Mouse (Mus musculus): ENCODE measurements around the gene Rad51c. TPM values are rescaled to one million over a fixed set of nuclear protein-coding genes. Genes with fewer than 3 reads are reported as not detected.
"Not testable (repeated sequence)": the region's sequence is repeated elsewhere in the genome, so short reads cannot be mapped to it uniquely, and the experiment has no call there.

Gene Rad51c
- polyA plus RNA-seq, 1 experiment from 2014 or later, result 4.3 TPM

GRCm38 (mm10) chr11:87430374-87430773 lies 25.6 kb upstream of the Rad51c start:
- Histone ChIP-seq H3K36me3 (replicated peaks) (no peaks in the 10 kb centered on the region), H3K4me3 (replicated peaks) (no peak overlapping the region), H3K27me3 (no peaks in the 10 kb centered on the region), H3K4me2 (no peak overlapping the region), H3K4me1 (replicated peaks) (peaks cover 39% of the 10 kb centered on the region), H3K9ac (no peak overlapping the region), H3K9me3 (replicated peaks) (no peaks in the 10 kb centered on the region), H3K27ac (replicated peaks) (no peak overlapping the region)
- ATAC-seq (ENCODE audit: insufficient read depth), result no peak
- WGBS (ENCODE audit: insufficient replicate concordance), result 56% methylated on average over 2 of the region's 2 CpGs

DNA sequence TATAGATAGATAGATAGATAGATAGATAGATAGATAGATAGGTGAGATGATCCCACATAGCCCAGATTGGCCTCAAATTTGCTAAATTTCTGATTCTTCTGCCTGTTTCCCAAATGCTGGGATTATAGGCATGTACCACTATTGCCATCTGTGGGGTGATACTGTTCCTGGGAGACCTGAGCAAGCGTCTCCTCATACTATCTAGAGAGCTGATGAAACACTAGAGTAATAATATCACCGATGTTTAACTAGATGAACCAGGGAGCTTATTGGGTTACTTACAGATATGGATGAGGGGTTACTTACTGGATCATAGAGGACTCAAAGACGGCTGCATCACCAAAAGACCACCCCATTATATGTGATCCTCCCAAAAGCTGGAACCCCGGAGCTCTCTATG lies 24.6 kb upstream of the Rad51c start:
- H3K4me3 ChIP-seq (replicated peaks), result no peak overlapping the region
- no peaks in the 10 kb centered on the region for H3K9me3 ChIP-seq (replicated peaks)
- H3K4me1 ChIP-seq (replicated peaks), result peaks cover 48% of the 10 kb centered on the region
- no peak overlapping the region for H3K4me2 ChIP-seq
- 72% methylated on average over 4 of the region's 4 CpGs for WGBS (ENCODE audit: insufficient replicate concordance)
- no peaks in the 10 kb centered on the region for H3K27me3 ChIP-seq
- H3K36me3 ChIP-seq (replicated peaks), result no peaks in the 10 kb centered on the region
- no peak for ATAC-seq (ENCODE audit: insufficient read depth)
- no peak overlapping the region for H3K27ac ChIP-seq (replicated peaks)
- H3K9ac ChIP-seq, result no peak overlapping the region

GRCm38 (mm10) chr11:87428051-87428673 lies 23.4 kb upstream of the Rad51c start:
- Histone ChIP-seq H3K27me3 (no peaks in the 10 kb centered on the region), H3K36me3 (replicated peaks) (no peaks in the 10 kb centered on the region), H3K9ac (peak overlapping the region; percentile 27; the same call in 1 of the 2 replicates), H3K4me2 (no peak overlapping the region), H3K27ac (replicated peaks) (peak overlapping the region; percentile 81), H3K9me3 (replicated peaks) (no peaks in the 10 kb centered on the region), H3K4me1 (replicated peaks) (peaks cover 48% of the 10 kb centered on the region), H3K4me3 (replicated peaks) (no peak overlapping the region)
- ATAC-seq (ENCODE audit: insufficient read depth), result no peak
- 51% methylated on average over 2 of the region's 2 CpGs for WGBS (ENCODE audit: insufficient replicate concordance)

DNA sequence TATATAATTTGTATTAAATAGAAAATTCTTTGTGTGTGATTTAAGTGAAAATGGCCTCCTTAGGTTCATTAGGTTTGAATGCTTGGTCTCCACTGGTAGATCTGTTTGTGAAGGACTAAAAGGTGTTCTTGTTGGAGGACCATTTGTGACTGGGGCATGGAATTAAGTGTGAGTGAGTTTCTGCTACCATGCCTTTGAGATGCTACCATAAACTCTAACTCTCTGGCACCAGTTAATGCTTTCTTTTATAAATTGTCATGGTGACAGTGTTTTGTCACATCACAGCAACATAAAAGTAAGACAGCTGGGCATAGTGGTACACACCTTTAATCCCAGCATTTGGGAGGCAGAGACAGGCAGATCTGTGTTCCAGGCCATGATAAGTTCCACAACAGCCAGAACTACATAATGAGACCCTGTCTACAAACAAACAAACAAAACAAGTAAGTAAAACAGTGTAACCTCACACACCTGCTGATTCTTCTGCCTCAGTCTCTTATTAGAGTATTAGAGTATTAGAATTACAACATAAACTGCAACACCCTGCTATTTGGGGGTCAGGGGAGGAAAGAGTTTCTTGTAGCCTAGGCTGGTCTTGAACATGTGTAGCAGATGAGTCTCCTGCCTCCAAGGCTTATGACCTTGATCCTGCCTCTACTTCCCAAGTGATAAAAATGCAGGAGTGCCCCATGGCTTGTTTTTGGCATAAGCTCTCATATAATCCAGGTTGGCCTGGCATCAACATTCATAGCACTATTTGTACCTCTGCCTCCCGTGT lies 22.7 kb upstream of the Rad51c start:
- Histone ChIP-seq H3K27ac (replicated peaks) (peak overlapping the region; percentile 81), H3K4me1 (replicated peaks) (peaks cover 44% of the 10 kb centered on the region), H3K9me3 (replicated peaks) (no peaks in the 10 kb centered on the region), H3K9ac (peak overlapping the region; percentile 27; the same call in 1 of the 2 replicates), H3K36me3 (replicated peaks) (no peaks in the 10 kb centered on the region), H3K27me3 (no peaks in the 10 kb centered on the region), H3K4me2 (no peak overlapping the region), H3K4me3 (replicated peaks) (no peak overlapping the region)
- no peak for ATAC-seq (ENCODE audit: insufficient read depth)
- WGBS (ENCODE audit: insufficient replicate concordance), result 40% methylated on average over 1 of the region's 1 CpGs

DNA sequence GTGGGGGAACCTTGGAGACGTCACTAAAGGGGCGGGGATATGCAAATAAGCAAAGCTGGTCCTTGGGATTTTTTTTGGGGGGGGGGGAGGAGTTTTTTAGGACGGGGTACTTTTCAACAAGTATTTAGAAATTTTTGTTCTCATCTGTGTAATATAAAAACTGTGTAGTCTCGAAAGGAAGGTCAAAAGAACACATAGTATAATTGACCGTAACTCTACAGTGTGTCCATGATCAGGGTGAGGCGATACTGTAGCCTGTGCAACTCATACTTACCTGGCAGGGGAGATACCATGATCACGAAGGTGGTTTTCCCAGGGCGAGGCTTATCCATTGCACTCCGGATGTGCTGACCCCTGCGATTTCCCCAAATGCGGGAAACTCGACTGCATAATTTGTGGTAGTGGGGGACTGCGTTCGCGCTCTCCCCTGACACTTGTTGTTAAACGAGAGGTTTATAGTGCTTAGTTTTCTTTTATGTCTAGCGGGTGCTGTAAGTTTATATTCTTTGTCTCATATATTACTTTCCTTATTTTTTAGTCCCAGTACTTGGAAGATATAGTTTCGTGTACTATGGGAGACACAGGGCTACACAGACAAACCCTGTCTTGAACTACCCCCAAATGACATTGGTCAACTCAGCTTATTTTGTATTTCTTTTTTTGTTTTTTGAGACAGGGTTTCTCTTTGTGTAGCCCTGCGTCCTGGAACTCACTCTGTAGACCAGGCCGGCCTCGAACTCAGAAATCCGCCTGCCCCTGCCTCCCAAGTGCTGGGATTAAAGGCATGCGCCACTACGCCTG lies 21.9 kb upstream of the Rad51c start:
- H3K27me3 ChIP-seq; H3K36me3 ChIP-seq (replicated peaks); H3K9me3 ChIP-seq (replicated peaks): not testable (repeated sequence)
- ATAC-seq (ENCODE audit: insufficient read depth), result peak; percentile 81
- Histone ChIP-seq H3K4me1 (replicated peaks) (peaks cover 49% of the 10 kb centered on the region), H3K4me2 (peak overlapping the region; percentile 63), H3K4me3 (replicated peaks) (peak overlapping the region; percentile 57), H3K9ac (peak overlapping the region; percentile 61), H3K27ac (replicated peaks) (peak overlapping the region; percentile 81)
- under 1% methylated on average over 24 of the region's 24 CpGs for WGBS (ENCODE audit: insufficient replicate concordance)

DNA sequence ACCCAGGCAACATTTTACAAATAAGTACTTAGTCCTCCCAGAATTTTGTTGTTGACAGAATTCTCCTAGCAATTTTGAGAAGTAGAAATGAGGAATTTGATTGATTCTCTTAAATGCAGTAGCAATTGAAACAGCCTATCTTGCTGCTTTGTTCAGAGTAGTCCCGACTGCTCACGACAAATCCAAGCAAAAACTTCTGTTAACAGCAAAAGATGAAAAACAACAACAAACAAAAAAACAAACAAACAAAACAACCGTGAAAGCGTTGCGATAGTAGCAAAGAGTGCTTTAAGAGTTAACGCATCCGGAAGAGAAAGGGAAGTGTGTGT lies 21.3 kb upstream of the Rad51c start:
- H3K9ac ChIP-seq, result peak overlapping the region; percentile 61
- peak overlapping the region; percentile 57 for H3K4me3 ChIP-seq (replicated peaks)
- H3K27me3 ChIP-seq, result no peaks in the 10 kb centered on the region
- no peaks in the 10 kb centered on the region for H3K9me3 ChIP-seq (replicated peaks)
- WGBS (ENCODE audit: insufficient replicate concordance), result under 1% methylated on average over 7 of the region's 7 CpGs
- no peak; the same call in 1 of the 2 replicates for ATAC-seq (ENCODE audit: insufficient read depth)
- H3K4me1 ChIP-seq (replicated peaks), result peaks cover 51% of the 10 kb centered on the region
- H3K27ac ChIP-seq (replicated peaks), result peak overlapping the region; percentile 81
- peak overlapping the region; percentile 63 for H3K4me2 ChIP-seq
- no peaks in the 10 kb centered on the region for H3K36me3 ChIP-seq (replicated peaks)

DNA sequence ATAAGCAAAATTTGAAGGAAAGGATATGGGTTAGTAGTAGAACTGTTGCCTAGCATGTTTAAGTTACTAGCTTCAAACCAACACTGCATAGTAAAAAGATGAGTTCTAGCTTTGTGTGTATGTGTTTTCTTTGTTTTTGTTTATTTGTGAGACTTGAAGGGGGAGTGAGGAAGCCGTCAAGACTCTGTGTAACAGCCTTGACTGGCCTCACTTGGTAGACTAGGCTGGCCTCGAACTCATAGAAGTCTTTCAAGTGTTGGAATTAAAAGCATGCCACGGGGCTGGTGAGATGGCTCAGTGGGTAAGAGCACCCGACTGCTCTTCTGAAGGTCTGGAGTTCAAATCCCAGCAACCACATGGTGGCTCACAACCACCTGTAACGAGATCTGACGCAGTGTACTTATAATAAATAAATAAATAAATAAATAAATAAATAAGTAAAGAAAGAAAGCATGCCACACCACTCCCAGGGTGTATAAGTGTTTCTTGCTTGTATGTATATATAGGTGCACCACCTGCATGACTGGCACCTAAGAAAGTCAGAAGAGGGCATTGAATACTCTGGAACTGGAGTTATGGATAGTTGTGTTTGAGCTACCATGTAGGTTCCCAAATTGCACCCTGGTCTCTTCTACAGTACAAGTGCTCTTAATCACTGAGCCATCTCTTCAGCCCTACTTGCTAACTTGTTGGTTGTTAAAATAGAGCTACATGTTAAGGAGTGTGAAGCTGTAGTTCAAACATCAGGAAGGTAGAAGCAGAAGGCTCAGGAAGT lies 19.0 kb upstream of the Rad51c start:
- Histone ChIP-seq H3K27me3 (no peaks in the 10 kb centered on the region), H3K4me3 (replicated peaks) (no peak overlapping the region), H3K36me3 (replicated peaks) (no peaks in the 10 kb centered on the region), H3K4me1 (replicated peaks) (peaks cover 50% of the 10 kb centered on the region), H3K27ac (replicated peaks) (peak overlapping the region; percentile 85), H3K4me2 (no peak overlapping the region), H3K9me3 (replicated peaks) (no peaks in the 10 kb centered on the region), H3K9ac (peak overlapping the region; percentile 37)
- ATAC-seq (ENCODE audit: insufficient read depth), result no peak
- 39% methylated on average over 6 of the region's 6 CpGs for WGBS (ENCODE audit: insufficient replicate concordance)

GRCm38 (mm10) chr11:87422511-87423340 lies 18.0 kb upstream of the Rad51c start:
- H3K4me2 ChIP-seq, result peak overlapping the region; percentile 75
- no peaks in the 10 kb centered on the region for H3K9me3 ChIP-seq (replicated peaks)
- peak overlapping the region; percentile 57 for H3K9ac ChIP-seq
- peaks cover 40% of the 10 kb centered on the region for H3K4me1 ChIP-seq (replicated peaks)
- peak overlapping the region; percentile 85 for H3K27ac ChIP-seq (replicated peaks)
- no peaks in the 10 kb centered on the region for H3K36me3 ChIP-seq (replicated peaks)
- WGBS (ENCODE audit: insufficient replicate concordance), result under 1% methylated on average over 26 of the region's 26 CpGs
- peak overlapping the region; percentile 55 for H3K4me3 ChIP-seq (replicated peaks)
- peak; percentile 70 for ATAC-seq (ENCODE audit: insufficient read depth)
- H3K27me3 ChIP-seq, result no peaks in the 10 kb centered on the region

DNA sequence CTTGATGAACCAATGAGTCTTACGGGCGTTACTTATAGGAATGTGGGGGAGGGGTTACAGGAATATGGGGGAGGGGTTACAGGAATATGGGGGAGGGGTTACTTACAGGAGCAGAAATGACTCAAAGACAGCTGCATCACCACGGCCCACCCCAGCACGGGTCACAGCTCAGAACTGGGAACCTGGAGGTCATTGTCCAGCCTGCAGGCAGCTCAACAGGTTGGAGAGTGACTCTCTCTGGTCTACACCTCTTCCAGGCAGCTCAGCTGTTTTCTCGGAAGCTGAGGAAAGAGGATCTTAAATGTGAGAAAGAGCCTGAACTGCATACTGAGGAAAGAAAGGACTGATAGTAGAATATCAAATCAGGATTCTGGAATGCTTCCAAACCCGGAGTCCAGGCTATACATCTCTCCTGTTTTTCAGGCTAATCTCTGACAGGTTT lies 17.0 kb upstream of the Rad51c start:
- ATAC-seq (ENCODE audit: insufficient read depth), result no peak
- Histone ChIP-seq H3K4me2 (peak overlapping the region; percentile 75), H3K4me3 (replicated peaks) (peak overlapping the region; percentile 55), H3K9ac (peak overlapping the region; percentile 57), H3K27ac (replicated peaks) (peak overlapping the region; percentile 85), H3K36me3 (replicated peaks) (no peaks in the 10 kb centered on the region), H3K27me3 (no peaks in the 10 kb centered on the region), H3K4me1 (replicated peaks) (peaks cover 32% of the 10 kb centered on the region), H3K9me3 (replicated peaks) (no peaks in the 10 kb centered on the region)
- WGBS (ENCODE audit: insufficient replicate concordance), result 10% methylated on average over 6 of the region's 6 CpGs

- peaks cover 31% of the 10 kb centered on the region for H3K4me1 ChIP-seq (replicated peaks)
- H3K27me3 ChIP-seq, result no peaks in the 10 kb centered on the region
- no peaks in the 10 kb centered on the region for H3K36me3 ChIP-seq (replicated peaks)
- H3K27ac ChIP-seq (replicated peaks), result no peak overlapping the region
- ATAC-seq (ENCODE audit: insufficient read depth), result no peak
- H3K9me3 ChIP-seq (replicated peaks), result no peaks in the 10 kb centered on the region
- H3K9ac ChIP-seq, result no peak overlapping the region
- no peak overlapping the region for H3K4me2 ChIP-seq
- H3K4me3 ChIP-seq (replicated peaks), result no peak overlapping the region
These were observed 16.1 kb upstream of the Rad51c start for GRCm38 (mm10) chr11:87420861-87421260.
